Mouse (Mus musculus) midbrain, embryonic 14.5 days (tissue): Measurements from ENCODE around the gene Rpl38. TPM values are rescaled to one million over a fixed set of nuclear protein-coding genes. Genes with fewer than 3 reads are reported as not detected.

Experiments used
- ATAC-seq: fragments of 200-750 bp; cut with Nextera tagmentation; 2 replicates; pipeline ENCODE4 v1.8.0; 2017; ENCODE audit warnings: moderate number of reproducible peaks, moderate library complexity; ENCODE audit not compliant: low FRiP score, low TSS enrichment
- DNase-seq: peaks from one replicate; pipeline ENCODE4 v3.0.0-alpha.2; 2015
- H3K27ac ChIP-seq: fragments of 300-500 bp; sonication (generic); replicated peaks from 2 replicates; pipeline ENCODE4 v1.5.1; 2014; ENCODE audit warnings: mild to moderate bottlenecking, low read depth, low read length, moderate library complexity
- H3K27me3 ChIP-seq: fragments of 300-500 bp; sonication (generic); 2 replicates; pipeline ENCODE4 v1.6.1; 2014; ENCODE audit warnings: low read length, control low read depth, mixed read lengths; ENCODE audit not compliant: control insufficient read depth, insufficient read depth
- H3K36me3 ChIP-seq: fragments of 300-500 bp; sonication (generic); 2 replicates; pipeline ENCODE4 v1.6.1; 2014; ENCODE audit warnings: low read length, control low read depth; ENCODE audit not compliant: control insufficient read depth, insufficient read depth
- H3K4me1 ChIP-seq: fragments of 300-500 bp; sonication (generic); 2 replicates; pipeline ENCODE4 v1.6.1; 2014; ENCODE audit warnings: mild to moderate bottlenecking, antibody characterized with exemption, low read length, control low read depth; ENCODE audit not compliant: control insufficient read depth, insufficient read depth
- H3K4me2 ChIP-seq: fragments of 300-500 bp; sonication (generic); 2 replicates; pipeline ENCODE4 v1.6.1; 2014; ENCODE audit warnings: mild to moderate bottlenecking, low read length, moderate library complexity
- H3K4me3 ChIP-seq: fragments of 300-500 bp; sonication (generic); replicated peaks from 2 replicates; pipeline ENCODE4 v1.5.1; 2014; ENCODE audit warnings: low read depth, low read length
- H3K9ac ChIP-seq: fragments of 300-500 bp; sonication (generic); replicated peaks from 2 replicates; pipeline ENCODE4 v1.6.1; 2014; ENCODE audit warnings: mild to moderate bottlenecking, low read length, moderate library complexity
- H3K9me3 ChIP-seq: fragments of 300-500 bp; sonication (generic); 2 replicates; pipeline ENCODE4 v1.6.1; 2016; ENCODE audit warnings: low read length, control low read depth, mixed read lengths; ENCODE audit not compliant: control insufficient read depth
- WGBS: fragments of 180-500 bp; shearing (Covaris S2); extraction: QIAGEN DNeasy Blood & Tissue Kit; methylation state at CpG from one replicate; pipeline ENCODE4 v1.1.7; 2014; 5-methylcytosine and 5-hydroxymethylcytosine counted together
- polyA plus RNA-seq: library from polyadenylated mRNA; unstranded; fragments of >200 nt; fragmentation: Nextera tagmentation; extraction: Ambion mirVana; gene quantifications from 2 replicates; pipeline ENCODE4 v1.2.1, GENCODE M21; 2014

Rpl38 gene
- polyA plus RNA-seq, 1 experiment from 2014 or later, result 707 TPM

- DNase-seq (no peak), ATAC-seq (no peak)
- no peaks in the 10 kb centered on the region for H3K9me3 ChIP-seq
- no peaks in the 10 kb centered on the region for H3K27me3 ChIP-seq
- H3K27ac ChIP-seq, result no peak overlapping the region
- H3K4me1 ChIP-seq, result no peaks in the 10 kb centered on the region
- H3K36me3 ChIP-seq, result no peaks in the 10 kb centered on the region
- H3K4me3 ChIP-seq, result no peak overlapping the region
- 78% methylated on average over 2 of the region's 2 CpGs for WGBS
- no peak overlapping the region for H3K4me2 ChIP-seq
- H3K9ac ChIP-seq, result no peak overlapping the region
These were observed 26.1 kb downstream of the Rpl38 start for GRCm38 (mm10) chr11:114694451-114694850.

- Histone ChIP-seq H3K27ac (no peak overlapping the region), H3K9me3 (no peaks in the 10 kb centered on the region), H3K4me1 (peaks cover 3% of the 10 kb centered on the region; the same call in 1 of the 2 replicates), H3K4me3 (no peak overlapping the region), H3K9ac (no peak overlapping the region), H3K36me3 (no peaks in the 10 kb centered on the region), H3K27me3 (no peaks in the 10 kb centered on the region), H3K4me2 (no peak overlapping the region)
- DNase-seq, result no peak
- WGBS, result 94% methylated on average over 7 of the region's 7 CpGs
- no peak for ATAC-seq
These were observed 30.2 kb downstream of the Rpl38 start for GRCm38 (mm10) chr11:114698496-114698895.

- Histone ChIP-seq H3K27ac (no peak overlapping the region), H3K4me1 (peaks cover 13% of the 10 kb centered on the region), H3K36me3 (no peaks in the 10 kb centered on the region), H3K9ac (no peak overlapping the region), H3K9me3 (no peaks in the 10 kb centered on the region), H3K4me2 (no peak overlapping the region), H3K4me3 (no peak overlapping the region), H3K27me3 (no peaks in the 10 kb centered on the region)
- 89% methylated on average over 12 of the region's 12 CpGs for WGBS
- DNase-seq, result no peak
- no peak for ATAC-seq
These were observed 31.2 kb downstream of the Rpl38 start for GRCm38 (mm10) chr11:114699511-114699910.

GRCm38 (mm10) chr11:114702311-114702995 lies 34.1 kb downstream of the Rpl38 start:
- DNase-seq, result no peak
- no peak for ATAC-seq
- Histone ChIP-seq H3K9me3 (no peaks in the 10 kb centered on the region), H3K36me3 (no peaks in the 10 kb centered on the region), H3K4me2 (no peak overlapping the region), H3K9ac (no peak overlapping the region), H3K4me3 (no peak overlapping the region), H3K27me3 (no peaks in the 10 kb centered on the region), H3K27ac (0 out of 2 replicates have a peak overlapping the region, but pooled peaks have one; percentile 14), H3K4me1 (peaks cover 18% of the 10 kb centered on the region)
- WGBS, result 88% methylated on average over 15 of the region's 15 CpGs

GRCm38 (mm10) chr11:114702996-114703361 lies 34.7 kb downstream of the Rpl38 start:
- DNase-seq (no peak), ATAC-seq (no peak)
- WGBS, result 85% methylated on average over 6 of the region's 6 CpGs
- Histone ChIP-seq H3K4me2 (no peak overlapping the region), H3K9me3 (no peaks in the 10 kb centered on the region), H3K4me3 (no peak overlapping the region), H3K9ac (no peak overlapping the region), H3K4me1 (peaks cover 18% of the 10 kb centered on the region), H3K36me3 (no peaks in the 10 kb centered on the region), H3K27ac (0 out of 2 replicates have a peak overlapping the region, but pooled peaks have one; percentile 14), H3K27me3 (no peaks in the 10 kb centered on the region)

- Histone ChIP-seq H3K27me3 (no peaks in the 10 kb centered on the region), H3K36me3 (no peaks in the 10 kb centered on the region), H3K4me1 (peaks cover 18% of the 10 kb centered on the region), H3K4me2 (0 out of 2 replicates have a peak overlapping the region, but pooled peaks have one; percentile 25), H3K9me3 (no peaks in the 10 kb centered on the region), H3K27ac (peak overlapping the region; percentile 68), H3K4me3 (no peak overlapping the region), H3K9ac (peak overlapping the region; percentile 23; the same call in 1 of the 2 replicates)
- DNase-seq, result peak; percentile 85
- WGBS, result 32% methylated on average over 22 of the region's 22 CpGs
- peak; percentile 85 for ATAC-seq
These were observed 36.0 kb downstream of the Rpl38 start for GRCm38 (mm10) chr11:114704071-114704913.

GRCm38 (mm10) chr11:114706358-114706757 lies 38.0 kb downstream of the Rpl38 start:
- no peaks in the 10 kb centered on the region for H3K27me3 ChIP-seq
- H3K36me3 ChIP-seq, result no peaks in the 10 kb centered on the region
- DNase-seq, result no peak
- H3K4me1 ChIP-seq, result peaks cover 18% of the 10 kb centered on the region
- no peak overlapping the region for H3K4me2 ChIP-seq
- H3K9me3 ChIP-seq, result no peaks in the 10 kb centered on the region
- ATAC-seq, result no peak
- no peak overlapping the region for H3K4me3 ChIP-seq
- no peak overlapping the region for H3K9ac ChIP-seq
- H3K27ac ChIP-seq, result no peak overlapping the region
- WGBS, result 89% methylated on average over 5 of the region's 5 CpGs

GRCm38 (mm10) chr11:114711393-114711792 lies 43.1 kb downstream of the Rpl38 start:
- ATAC-seq (no peak), DNase-seq (no peak)
- Histone ChIP-seq H3K27ac (no peak overlapping the region), H3K27me3 (no peaks in the 10 kb centered on the region), H3K4me1 (no peaks in the 10 kb centered on the region), H3K4me2 (no peak overlapping the region), H3K9ac (no peak overlapping the region), H3K4me3 (no peak overlapping the region), H3K36me3 (no peaks in the 10 kb centered on the region), H3K9me3 (no peaks in the 10 kb centered on the region)
- 92% methylated on average over 3 of the region's 3 CpGs for WGBS
